Mouse (Mus musculus) liver, adult (tissue): Measurements from ENCODE around the gene Olfr146.

Experiments used
- GATA4 ChIP-seq: IDR thresholded peaks from 2 replicates; pipeline ENCODE4 v1.6.1; 2014; ENCODE audit warnings: mild to moderate bottlenecking, low read length; ENCODE audit not compliant: insufficient replicate concordance

Olfr146 gene

GRCm38 (mm10) chr9:39023277-39023676 lies at the start of gene Olfr146:
Gene Olfr146, minus strand, starts transcription at chr9:39023377.
- no peak for TF ChIP-seq GATA4

GRCm38 (mm10) chr9:39064851-39065250 lies 41.7 kb upstream of the Olfr146 start, which contains the start of gene Olfr937:
Gene Olfr937, minus strand, starts transcription at chr9:39064951.
- TF ChIP-seq GATA4 = no peak

- no peak for TF ChIP-seq GATA4
These were observed 23.6 kb downstream of the Olfr146 start, which contains the start of gene Olfr935 for GRCm38 (mm10) chr9:38999583-38999982. Gene Olfr935, minus strand, starts transcription at chr9:38999683.

GRCm38 (mm10) chr9:38988215-38988614 lies 35.0 kb downstream of the Olfr146 start, which contains the start of gene Olfr934:
Gene Olfr934, minus strand, starts transcription at chr9:38988315.
- no peak for TF ChIP-seq GATA4

- no peak for TF ChIP-seq GATA4
These were observed 51.2 kb downstream of the Olfr146 start, which contains the start of gene Olfr933 for GRCm38 (mm10) chr9:38972013-38972412. Gene Olfr933, plus strand, starts transcription at chr9:38972313.
